Mouse (Mus musculus) embryonic facial prominence, embryonic 14.5 days (tissue): ENCODE data around the gene Pld6. TPM values are rescaled to one million over a fixed set of nuclear protein-coding genes. Genes with fewer than 3 reads are reported as not detected.

Source experiments
- ATAC-seq: fragments of 200-750 bp; cut with Nextera tagmentation; 2 replicates; pipeline ENCODE4 v1.8.0; 2017; ENCODE audit warnings: low read depth, moderate number of reproducible peaks, moderate TSS enrichment
- DNase-seq: peaks from one replicate; pipeline ENCODE4 v3.0.0-alpha.2; 2015; ENCODE audit warnings: low spot score
- H3K27ac ChIP-seq: fragments of 300-500 bp; sonication (generic); replicated peaks from 2 replicates; pipeline ENCODE4 v1.5.1; 2014; ENCODE audit warnings: low read depth, mild to moderate bottlenecking, low read length, moderate library complexity
- H3K27me3 ChIP-seq: fragments of 300-500 bp; sonication (generic); replicated peaks from 2 replicates; pipeline ENCODE4 v1.6.1; 2014; ENCODE audit warnings: low read length; ENCODE audit not compliant: control insufficient read depth, insufficient read depth
- H3K36me3 ChIP-seq: fragments of 300-500 bp; sonication (generic); 2 replicates; pipeline ENCODE4 v1.6.1; 2014; ENCODE audit warnings: low read length, mixed read lengths; ENCODE audit not compliant: control insufficient read depth, insufficient read depth
- H3K4me1 ChIP-seq: fragments of 300-500 bp; sonication (generic); 2 replicates; pipeline ENCODE4 v1.6.1; 2014; ENCODE audit warnings: antibody characterized with exemption, low read length; ENCODE audit not compliant: control insufficient read depth, insufficient read depth
- H3K4me2 ChIP-seq: fragments of 300-500 bp; sonication (generic); 2 replicates; pipeline ENCODE4 v1.6.1; 2014; ENCODE audit warnings: low read depth, mild to moderate bottlenecking, low read length, moderate library complexity, mixed read lengths
- H3K4me3 ChIP-seq: fragments of 300-500 bp; sonication (generic); 2 replicates; pipeline ENCODE4 v1.5.1; 2014; ENCODE audit warnings: low read depth, mild to moderate bottlenecking, low read length
- H3K9ac ChIP-seq: fragments of 300-500 bp; sonication (generic); 2 replicates; pipeline ENCODE4 v1.6.1; 2014; ENCODE audit warnings: low read depth, mild to moderate bottlenecking, low read length, moderate library complexity, mixed read lengths
- H3K9me3 ChIP-seq: fragments of 300-500 bp; sonication (generic); 2 replicates; pipeline ENCODE4 v1.6.1; 2016; ENCODE audit warnings: low read length; ENCODE audit not compliant: control insufficient read depth
- WGBS: fragments of 180-500 bp; shearing (Covaris S2); extraction: QIAGEN DNeasy Blood & Tissue Kit; methylation state at CpG from one replicate; pipeline ENCODE4 v1.1.7; 2014; 5-methylcytosine and 5-hydroxymethylcytosine counted together
- polyA plus RNA-seq: library from polyadenylated mRNA; unstranded; fragments of >200 nt; fragmentation: Nextera tagmentation; extraction: Ambion mirVana; gene quantifications from 2 replicates; pipeline ENCODE4 v1.2.1, GENCODE M21; 2014

The Pld6 gene
- polyA plus RNA-seq, 1 experiment from 2014 or later: 1.3 TPM

- Histone ChIP-seq H3K4me1 (no peaks in the 10 kb centered on the region), H3K27me3 (no peaks in the 10 kb centered on the region), H3K4me2 (no peak overlapping the region), H3K36me3 (peaks cover 36% of the 10 kb centered on the region), H3K9ac (no peak overlapping the region), H3K9me3 (no peaks in the 10 kb centered on the region), H3K27ac (no peak overlapping the region), H3K4me3 (no peak overlapping the region)
- 79% methylated on average over 4 of the region's 4 CpGs for WGBS
- no peak for ATAC-seq
- DNase-seq: no peak
Measured at GRCm38 (mm10) chr11:59779406-59779805, 8.0 kb downstream of the Pld6 start.

GRCm38 (mm10) chr11:59778874-59779223 is 8.6 kb downstream of the Pld6 start:
- Histone ChIP-seq H3K36me3 (peaks cover 41% of the 10 kb centered on the region), H3K9ac (no peak overlapping the region), H3K27ac (no peak overlapping the region), H3K4me1 (no peaks in the 10 kb centered on the region), H3K4me3 (no peak overlapping the region), H3K9me3 (no peaks in the 10 kb centered on the region), H3K27me3 (no peaks in the 10 kb centered on the region), H3K4me2 (no peak overlapping the region)
- ATAC-seq (no peak; the same call in 1 of the 2 replicates), DNase-seq (no peak)
- 81% methylated on average over 1 of the region's 1 CpGs for WGBS

DNA sequence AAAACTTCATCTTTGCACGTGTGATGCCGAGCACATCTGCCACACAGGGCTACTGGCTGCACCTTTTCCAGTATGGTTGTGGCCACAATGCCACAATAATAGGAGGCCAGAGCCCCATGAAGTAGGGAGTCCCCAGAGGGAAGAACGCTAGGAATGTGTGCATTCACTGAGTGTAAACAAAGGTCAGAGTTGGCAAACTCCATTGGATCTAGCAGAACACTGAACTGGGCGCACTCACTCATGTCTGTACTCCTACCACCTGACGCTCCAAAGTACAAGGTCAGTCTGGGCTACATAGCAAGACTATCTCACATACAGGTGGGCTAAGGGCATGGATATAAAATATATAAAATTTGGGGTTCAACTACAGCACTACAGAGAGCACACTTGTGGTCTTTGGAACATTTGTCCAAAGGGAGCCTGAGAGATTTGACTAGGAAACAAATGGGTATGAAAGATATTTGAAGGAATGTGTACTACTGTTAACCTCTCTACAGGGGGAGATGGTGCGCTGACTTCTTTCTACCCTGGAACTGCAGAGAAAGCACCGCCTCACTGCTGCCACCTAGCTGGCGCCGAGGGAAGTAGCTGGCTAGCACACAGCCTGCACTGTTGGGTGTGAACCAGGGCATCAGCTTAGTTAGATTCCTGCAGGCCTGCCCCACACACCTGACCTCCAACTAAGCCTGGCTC is 9.1 kb downstream of the Pld6 start:
- Histone ChIP-seq H3K4me1 (no peaks in the 10 kb centered on the region), H3K27me3 (no peaks in the 10 kb centered on the region), H3K36me3 (peaks cover 46% of the 10 kb centered on the region), H3K4me3 (no peak overlapping the region), H3K27ac (no peak overlapping the region), H3K9ac (no peak overlapping the region), H3K4me2 (no peak overlapping the region), H3K9me3 (no peaks in the 10 kb centered on the region)
- peak; percentile 60 for ATAC-seq
- 52% methylated on average over 9 of the region's 9 CpGs for WGBS
- peak; percentile 45 for DNase-seq

- Histone ChIP-seq H3K9me3 (no peaks in the 10 kb centered on the region), H3K4me2 (no peak overlapping the region), H3K36me3 (peaks cover 56% of the 10 kb centered on the region), H3K4me1 (no peaks in the 10 kb centered on the region), H3K27me3 (no peaks in the 10 kb centered on the region), H3K27ac (no peak overlapping the region), H3K9ac (no peak overlapping the region), H3K4me3 (no peak overlapping the region)
- DNase-seq (no peak), ATAC-seq (no peak)
- 74% methylated on average over 5 of the region's 5 CpGs for WGBS
Measured at GRCm38 (mm10) chr11:59777259-59777658, 10.2 kb downstream of the Pld6 start.

DNA sequence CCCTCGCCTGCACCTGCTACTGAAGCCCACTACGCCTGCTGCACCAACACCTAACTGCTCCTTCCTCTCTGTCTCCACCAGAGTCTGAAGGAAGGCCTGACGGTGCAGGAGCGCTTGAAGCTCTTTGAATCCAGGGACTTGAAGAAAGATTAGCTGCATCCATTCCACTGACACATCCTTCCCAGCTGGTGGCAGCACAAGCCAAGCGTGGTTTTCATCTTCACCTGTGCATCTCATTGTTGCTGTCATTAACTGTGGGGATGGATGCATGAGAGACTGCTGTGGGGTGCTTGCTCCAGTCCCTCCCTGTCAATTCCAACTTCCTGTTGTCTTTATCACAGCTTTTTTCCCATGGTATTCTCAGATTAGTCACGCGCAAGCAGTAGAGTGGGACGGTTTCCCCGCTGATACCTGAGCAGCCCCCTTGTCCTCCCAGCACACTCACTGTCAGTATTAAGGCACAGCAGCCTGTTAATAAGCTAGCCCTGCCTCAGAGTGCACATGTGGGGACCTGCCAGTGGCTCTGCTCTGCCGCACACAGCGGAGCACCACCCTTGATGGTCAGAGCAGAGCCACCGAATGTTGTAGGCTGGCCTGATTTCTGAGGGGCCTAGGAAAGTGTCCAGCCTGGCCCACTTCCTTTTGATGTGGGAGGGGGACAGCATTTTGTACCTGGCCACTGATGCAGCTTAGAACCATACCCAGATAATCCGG is 11.9 kb downstream of the Pld6 start:
- no peaks in the 10 kb centered on the region for H3K4me1 ChIP-seq
- no peak overlapping the region for H3K9ac ChIP-seq
- H3K27me3 ChIP-seq: no peaks in the 10 kb centered on the region
- no peak overlapping the region for H3K27ac ChIP-seq
- H3K4me2 ChIP-seq: no peak overlapping the region
- WGBS: 76% methylated on average over 13 of the region's 13 CpGs
- ATAC-seq: no peak
- H3K4me3 ChIP-seq: no peak overlapping the region
- DNase-seq: no peak
- no peaks in the 10 kb centered on the region for H3K9me3 ChIP-seq
- peaks cover 73% of the 10 kb centered on the region for H3K36me3 ChIP-seq

- no peaks in the 10 kb centered on the region for H3K27me3 ChIP-seq
- H3K9ac ChIP-seq: no peak overlapping the region
- no peaks in the 10 kb centered on the region for H3K9me3 ChIP-seq
- H3K27ac ChIP-seq: no peak overlapping the region
- no peak for ATAC-seq
- DNase-seq: no peak
- no peak overlapping the region for H3K4me3 ChIP-seq
- peaks cover 83% of the 10 kb centered on the region for H3K36me3 ChIP-seq
- no peak overlapping the region for H3K4me2 ChIP-seq
- no peaks in the 10 kb centered on the region for H3K4me1 ChIP-seq
- 92% methylated on average over 4 of the region's 4 CpGs for WGBS
Measured at GRCm38 (mm10) chr11:59774522-59774921, 12.9 kb downstream of the Pld6 start.

- no peak overlapping the region for H3K4me2 ChIP-seq
- peaks cover 96% of the 10 kb centered on the region for H3K36me3 ChIP-seq
- no peak for DNase-seq
- 91% methylated on average over 4 of the region's 4 CpGs for WGBS
- no peak overlapping the region for H3K27ac ChIP-seq
- H3K4me1 ChIP-seq: no peaks in the 10 kb centered on the region
- no peak overlapping the region for H3K4me3 ChIP-seq
- no peak overlapping the region for H3K9ac ChIP-seq
- H3K27me3 ChIP-seq: no peaks in the 10 kb centered on the region
- no peak for ATAC-seq
- no peaks in the 10 kb centered on the region for H3K9me3 ChIP-seq
Measured at GRCm38 (mm10) chr11:59772902-59773301, 14.5 kb downstream of the Pld6 start.

GRCm38 (mm10) chr11:59772291-59772690 is 15.2 kb downstream of the Pld6 start:
- ATAC-seq (no peak), DNase-seq (no peak)
- H3K9ac ChIP-seq: no peak overlapping the region
- 90% methylated on average over 2 of the region's 2 CpGs for WGBS
- H3K4me1 ChIP-seq: no peaks in the 10 kb centered on the region
- peaks cover 97% of the 10 kb centered on the region for H3K36me3 ChIP-seq
- no peak overlapping the region for H3K4me3 ChIP-seq
- no peak overlapping the region for H3K4me2 ChIP-seq
- no peak overlapping the region for H3K27ac ChIP-seq
- no peaks in the 10 kb centered on the region for H3K9me3 ChIP-seq
- H3K27me3 ChIP-seq: no peaks in the 10 kb centered on the region

GRCm38 (mm10) chr11:59770753-59771152 is 16.7 kb downstream of the Pld6 start:
- H3K9ac ChIP-seq: no peak overlapping the region
- ATAC-seq (no peak), DNase-seq (no peak)
- no peak overlapping the region for H3K4me3 ChIP-seq
- no peak overlapping the region for H3K27ac ChIP-seq
- no peaks in the 10 kb centered on the region for H3K4me1 ChIP-seq
- H3K36me3 ChIP-seq: peaks cover 98% of the 10 kb centered on the region
- no peaks in the 10 kb centered on the region for H3K9me3 ChIP-seq
- 91% methylated on average over 7 of the region's 7 CpGs for WGBS
- no peak overlapping the region for H3K4me2 ChIP-seq
- no peaks in the 10 kb centered on the region for H3K27me3 ChIP-seq
